Mouse (Mus musculus): ENCODE results near the gene Phb2. TPM values are rescaled to one million over a fixed set of nuclear protein-coding genes. Genes with fewer than 3 reads are reported as not detected.

Gene Phb2
- polyA plus RNA-seq, 1 experiment = 193 TPM

DNA sequence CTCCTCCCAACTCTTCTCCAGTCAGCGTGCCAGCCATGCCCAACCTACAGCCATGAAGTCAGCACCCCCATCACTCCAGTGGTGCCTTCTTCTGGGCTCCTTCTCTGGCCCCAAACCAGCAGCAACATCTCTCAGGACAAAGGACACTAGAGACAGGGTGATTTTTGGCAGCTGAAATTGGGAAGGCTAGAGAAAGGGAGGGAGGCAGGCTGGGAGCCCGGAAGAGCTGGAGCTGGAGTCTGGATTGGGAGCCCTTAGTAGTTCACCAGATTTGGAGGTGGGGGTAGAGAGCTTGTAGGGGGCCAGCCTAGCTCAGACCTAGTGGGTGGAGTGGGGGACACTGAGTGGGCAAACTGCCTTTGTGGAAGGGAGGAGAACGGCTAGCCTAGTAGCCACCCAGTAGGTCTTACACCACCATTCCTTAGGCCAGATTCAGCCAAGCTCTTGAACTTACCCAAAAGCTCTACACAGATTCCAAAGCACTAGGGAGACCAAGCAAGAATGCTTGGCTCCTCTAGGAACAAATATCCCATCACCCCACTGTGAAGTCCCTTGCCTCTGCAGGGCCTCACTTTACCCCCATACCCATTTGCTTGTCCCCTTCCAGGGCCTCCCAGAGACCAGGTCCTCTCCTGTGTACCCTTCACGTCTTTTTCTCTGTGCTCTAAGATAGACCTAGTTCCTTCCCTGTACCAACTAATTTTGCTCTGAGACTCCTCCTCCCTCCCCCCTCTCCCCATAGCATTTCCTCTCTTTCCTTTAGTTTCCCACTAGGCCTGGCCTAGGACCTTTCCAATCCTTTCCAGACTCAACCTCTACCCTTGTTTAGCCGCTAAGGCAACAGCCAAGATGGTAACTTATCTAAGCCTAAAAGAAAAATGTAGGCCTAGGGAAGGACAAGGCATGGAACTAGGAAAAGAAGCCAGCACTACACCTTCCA is 46.0 kb downstream of the Phb2 start:
- Histone ChIP-seq H3K4me3 (ENCODE audit: insufficient read depth, low read depth, low read length) (peak overlapping the region; percentile 91; the same call in 1 of the 2 replicates), H3K27me3 (replicated peaks; ENCODE audit: control insufficient read depth, insufficient read depth, low read length) (no peaks in the 10 kb centered on the region), H3K27ac (ENCODE audit: insufficient read depth, low read depth, low read length) (peak overlapping the region; percentile 81), H3K4me1 (ENCODE audit: control insufficient read depth, insufficient read depth, low read length) (peaks cover 22% of the 10 kb centered on the region), H3K36me3 (ENCODE audit: control insufficient read depth, insufficient read depth, low read length) (no peaks in the 10 kb centered on the region)
- peak; percentile 80 for DNase-seq
- 46% methylated on average over 5 of the region's 5 CpGs for WGBS
- TF ChIP-seq POLR2A (IDR thresholded peaks at IDR 0.05; ENCODE audit: low read depth, low read length) = no peak
- no peak for TF ChIP-seq CTCF (conservative IDR thresholded peaks at IDR 0.05; ENCODE audit: insufficient read depth, insufficient read length, low read depth, low read length)

GRCm38 (mm10) chr6:124758849-124759232 is 46.7 kb downstream of the Phb2 start:
- TF ChIP-seq POLR2A (IDR thresholded peaks at IDR 0.05; ENCODE audit: low read depth, low read length) (no peak), CTCF (conservative IDR thresholded peaks at IDR 0.05; ENCODE audit: insufficient read depth, insufficient read length, low read depth, low read length) (no peak)
- 38% methylated on average over 2 of the region's 2 CpGs for WGBS
- Histone ChIP-seq H3K4me1 (ENCODE audit: control insufficient read depth, insufficient read depth, low read length) (peaks cover 21% of the 10 kb centered on the region), H3K36me3 (ENCODE audit: control insufficient read depth, insufficient read depth, low read length) (no peaks in the 10 kb centered on the region), H3K27me3 (replicated peaks; ENCODE audit: control insufficient read depth, insufficient read depth, low read length) (no peaks in the 10 kb centered on the region), H3K4me3 (ENCODE audit: insufficient read depth, low read depth, low read length) (no peak overlapping the region), H3K27ac (ENCODE audit: insufficient read depth, low read depth, low read length) (peak overlapping the region; percentile 54)
- no peak for DNase-seq

DNA sequence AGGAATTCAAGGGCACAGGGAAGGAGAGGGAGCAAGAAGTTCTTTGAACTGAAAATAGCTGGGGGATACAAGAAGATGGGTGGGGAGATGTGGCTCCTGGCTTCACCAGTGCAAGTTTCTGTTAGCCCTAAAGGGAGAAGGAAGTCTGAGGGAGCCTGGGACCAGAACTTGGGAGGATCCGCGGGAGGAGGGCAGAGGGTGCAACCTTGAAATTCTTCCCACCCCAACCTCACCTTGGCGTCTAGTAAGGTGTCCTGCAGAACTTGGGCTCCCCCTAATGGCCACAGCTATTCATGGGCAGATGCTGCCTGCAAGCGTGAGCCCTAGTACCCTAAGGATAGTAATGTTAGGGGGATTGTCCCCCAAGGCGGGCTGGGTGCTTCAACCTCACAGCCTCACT is 47.1 kb downstream of the Phb2 start:
- DNase-seq = peak; percentile 92

DNA sequence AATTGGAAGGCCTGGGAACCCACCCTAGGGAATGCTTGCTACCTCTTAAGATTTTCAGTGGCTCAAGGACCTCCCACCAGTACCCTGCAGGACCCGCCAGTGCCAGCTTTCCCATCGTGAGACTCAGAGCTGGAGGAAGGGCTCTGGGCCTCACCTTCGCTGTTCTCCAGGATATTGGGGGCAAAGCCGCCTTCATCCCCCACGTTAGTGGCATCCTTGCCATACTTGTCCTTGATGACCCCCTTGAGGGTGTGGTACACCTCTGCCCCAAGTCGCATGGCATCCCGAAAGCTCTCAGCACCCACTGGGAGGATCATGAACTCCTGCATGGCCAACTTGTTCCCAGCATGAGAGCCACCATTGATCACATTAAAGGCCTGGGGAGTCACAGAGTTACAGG is 53.8 kb downstream of the Phb2 start:
- DNase-seq = no peak
- Histone ChIP-seq H3K4me3 (ENCODE audit: insufficient read depth, low read depth, low read length) (no peak overlapping the region), H3K27me3 (replicated peaks; ENCODE audit: control insufficient read depth, insufficient read depth, low read length) (no peaks in the 10 kb centered on the region), H3K4me1 (ENCODE audit: control insufficient read depth, insufficient read depth, low read length) (0 out of 2 replicates have a peak, but pooled peaks cover 3% of the 10 kb centered on the region), H3K36me3 (ENCODE audit: control insufficient read depth, insufficient read depth, low read length) (no peaks in the 10 kb centered on the region), H3K27ac (ENCODE audit: insufficient read depth, low read depth, low read length) (no peak overlapping the region)
- no peak for TF ChIP-seq CTCF (conservative IDR thresholded peaks at IDR 0.05; ENCODE audit: insufficient read depth, insufficient read length, low read depth, low read length)
- no peak for TF ChIP-seq POLR2A (IDR thresholded peaks at IDR 0.05; ENCODE audit: low read depth, low read length)
- 94% methylated on average over 7 of the region's 7 CpGs for WGBS

More for the DNA sequence above, 47.1 kb downstream of the Phb2 start:
- TF ChIP-seq CTCF (conservative IDR thresholded peaks at IDR 0.05; ENCODE audit: insufficient read depth, insufficient read length, low read depth, low read length) (peak; percentile 99), POLR2A (IDR thresholded peaks at IDR 0.05; ENCODE audit: low read depth, low read length) (no peak)
- H3K27me3 ChIP-seq (replicated peaks; ENCODE audit: control insufficient read depth, insufficient read depth, low read length) = no peaks in the 10 kb centered on the region
- H3K36me3 ChIP-seq (ENCODE audit: control insufficient read depth, insufficient read depth, low read length) = no peaks in the 10 kb centered on the region
- H3K4me1 ChIP-seq (ENCODE audit: control insufficient read depth, insufficient read depth, low read length) = peaks cover 18% of the 10 kb centered on the region
- H3K27ac ChIP-seq (ENCODE audit: insufficient read depth, low read depth, low read length) = peak overlapping the region; percentile 54
- no peak overlapping the region for H3K4me3 ChIP-seq (ENCODE audit: insufficient read depth, low read depth, low read length)
- 5% methylated on average over 5 of the region's 5 CpGs for WGBS

Other genes with a start within 250 kb of the Phb2 start
- gene Clstn3, start 247.5 kb upstream of the Phb2 start, polyA plus RNA-seq (2012; rRNA removed) = 12.6 and 15.5 TPM in 2 replicates
- gene C1rl, start 219.2 kb upstream of the Phb2 start, polyA plus RNA-seq (2012; rRNA removed) = 14.2 and 14.3 TPM in 2 replicates
- 24.8 and 26.5 TPM in 2 replicates for gene C1ra, start 199.9 kb upstream of the Phb2 start, polyA plus RNA-seq (2012; rRNA removed)
- 34.0 and 38.1 TPM in 2 replicates for gene C1s1, start 170.0 kb upstream of the Phb2 start, polyA plus RNA-seq (2012; rRNA removed)
- not detected in 2 replicates for gene C1rb, start 142.0 kb upstream of the Phb2 start, polyA plus RNA-seq (2012; rRNA removed)
- 0.18 and 0.20 TPM in 2 replicates for gene C1s2, start 76.3 kb upstream of the Phb2 start, polyA plus RNA-seq (2012; rRNA removed)
- gene Lpcat3, start 49.3 kb upstream of the Phb2 start, polyA plus RNA-seq (2012; rRNA removed) = 215 and 231 TPM in 2 replicates
- gene Emg1, start 158 bp upstream of the Phb2 start, polyA plus RNA-seq (2012; rRNA removed) = 50.5 and 67.4 TPM in 2 replicates
- 21.5 and 31.7 TPM in 2 replicates for gene Ptpn6, start 26.4 kb downstream of the Phb2 start, polyA plus RNA-seq (2012; rRNA removed)
- gene Grcc10, start 29.0 kb downstream of the Phb2 start, polyA plus RNA-seq (2012; rRNA removed) = 387 and 474 TPM in 2 replicates
- not detected in 2 replicates for gene Gm45234, start 43.7 kb downstream of the Phb2 start, polyA plus RNA-seq (2012; rRNA removed)
- 49.1 and 65.4 TPM in 2 replicates for gene Atn1, start 44.2 kb downstream of the Phb2 start, polyA plus RNA-seq (2012; rRNA removed)
- gene Eno2, start 57.3 kb downstream of the Phb2 start, polyA plus RNA-seq (2012; rRNA removed) = 2.6 and 3.2 TPM in 2 replicates
- gene Lrrc23, start 67.4 kb downstream of the Phb2 start, polyA plus RNA-seq (2012; rRNA removed) = 0.41 and 0.66 TPM in 2 replicates
- 33.7 and 36.7 TPM in 2 replicates for gene Spsb2, start 96.3 kb downstream of the Phb2 start, polyA plus RNA-seq (2012; rRNA removed)
- gene Tpi1, start 102.0 kb downstream of the Phb2 start, polyA plus RNA-seq (2012; rRNA removed) = 1,044 and 1,055 TPM in 2 replicates
- 66.2 and 74.0 TPM in 2 replicates for gene Usp5, start 117.1 kb downstream of the Phb2 start, polyA plus RNA-seq (2012; rRNA removed)
- 4.2 and 4.3 TPM in 2 replicates for gene Cdca3, start 117.2 kb downstream of the Phb2 start, polyA plus RNA-seq (2012; rRNA removed)
- gene Gnb3, start 127.9 kb downstream of the Phb2 start, polyA plus RNA-seq (2012; rRNA removed) = 0.16 and 0.41 TPM in 2 replicates
- 15.8 and 19.1 TPM in 2 replicates for gene P3h3, start 145.4 kb downstream of the Phb2 start, polyA plus RNA-seq (2012; rRNA removed)
- 4.0 and 5.6 TPM in 2 replicates for gene Gpr162, start 151.6 kb downstream of the Phb2 start, polyA plus RNA-seq (2012; rRNA removed)
- 0.57 and 4.3 TPM in 2 replicates for gene Cd4, start 175.9 kb downstream of the Phb2 start, polyA plus RNA-seq (2012; rRNA removed)
- 0.80 and 1.5 TPM in 2 replicates for gene Lag3, start 199.4 kb downstream of the Phb2 start, polyA plus RNA-seq (2012; rRNA removed)
- 1,732 and 2,839 TPM in 2 replicates for gene Ptms, start 207.8 kb downstream of the Phb2 start, polyA plus RNA-seq (2012; rRNA removed)
- gene Mlf2, start 219.1 kb downstream of the Phb2 start, polyA plus RNA-seq (2012; rRNA removed) = 402 and 403 TPM in 2 replicates

Data from kidney, adult 2 months (tissue).